Mouse (Mus musculus): ENCODE results near the gene Tlr12. TPM values are rescaled to one million over a fixed set of nuclear protein-coding genes. Genes with fewer than 3 reads are reported as not detected.

Gene Tlr12
- polyA plus RNA-seq, 1 experiment from 2014 or later: 1.4 TPM

DNA sequence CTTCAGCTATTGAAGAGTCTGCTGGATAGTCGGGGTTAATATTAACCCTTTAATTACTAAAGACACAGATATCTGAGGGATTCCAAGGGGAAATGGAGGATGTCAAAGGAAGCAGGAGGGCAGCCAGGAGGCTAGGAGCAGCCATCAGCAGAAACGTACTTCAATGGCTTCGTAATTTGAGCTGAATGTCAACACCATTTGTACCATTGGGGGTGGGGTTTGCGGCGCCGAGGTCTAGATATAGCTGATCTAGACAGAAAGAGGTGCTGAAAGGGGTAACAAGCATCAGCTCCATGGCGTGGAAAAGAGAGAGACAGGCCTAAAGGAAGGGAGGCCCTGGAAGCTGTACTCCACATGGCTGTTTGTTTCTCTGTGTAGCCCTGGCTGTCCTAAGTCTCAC is 28.3 kb upstream of the Tlr12 start:
- H3K4me2 ChIP-seq: no peak overlapping the region

DNA sequence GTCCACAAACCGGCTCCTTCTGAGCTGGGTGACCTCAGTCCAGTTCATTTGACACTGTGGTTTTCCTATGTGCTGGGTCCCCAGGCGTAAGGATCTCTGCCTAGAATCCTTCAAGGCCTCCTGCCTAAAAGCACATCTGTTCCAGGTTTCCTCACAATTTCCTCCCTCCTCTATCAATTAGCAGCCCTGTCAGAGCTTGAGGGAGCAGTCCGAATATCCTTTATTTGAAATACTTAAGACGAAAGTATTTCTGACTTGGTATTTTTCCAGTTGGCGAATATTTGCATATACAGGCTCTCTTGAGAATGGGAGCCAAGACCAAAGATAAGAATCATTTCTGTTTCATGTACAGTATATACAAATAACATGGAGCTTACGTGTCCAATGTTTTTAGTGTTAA is 27.5 kb upstream of the Tlr12 start:
- Histone ChIP-seq H3K27me3 (no peaks in the 10 kb centered on the region), H3K4me1 (peaks cover 68% of the 10 kb centered on the region), H3K9ac (no peak overlapping the region), H3K4me3 (no peak overlapping the region), H3K27ac (peak overlapping the region; percentile 58), H3K9me3 (no peaks in the 10 kb centered on the region), H3K4me2 (no peak overlapping the region), H3K36me3 (no peaks in the 10 kb centered on the region)
- ATAC-seq (ENCODE audit: borderline replicate concordance, extremely low read depth, low FRiP score, low TSS enrichment): no peak
- WGBS: 29% methylated on average over 6 of the region's 6 CpGs

More for the DNA sequence above, 28.3 kb upstream of the Tlr12 start:
- WGBS: 19% methylated on average over 7 of the region's 7 CpGs
- H3K4me1 ChIP-seq: peaks cover 73% of the 10 kb centered on the region
- H3K36me3 ChIP-seq: no peaks in the 10 kb centered on the region
- no peaks in the 10 kb centered on the region for H3K27me3 ChIP-seq
- H3K9ac ChIP-seq: no peak overlapping the region
- H3K27ac ChIP-seq: peak overlapping the region; percentile 49
- no peaks in the 10 kb centered on the region for H3K9me3 ChIP-seq
- H3K4me3 ChIP-seq: no peak overlapping the region
- no peak for ATAC-seq (ENCODE audit: borderline replicate concordance, extremely low read depth, low FRiP score, low TSS enrichment)

DNA sequence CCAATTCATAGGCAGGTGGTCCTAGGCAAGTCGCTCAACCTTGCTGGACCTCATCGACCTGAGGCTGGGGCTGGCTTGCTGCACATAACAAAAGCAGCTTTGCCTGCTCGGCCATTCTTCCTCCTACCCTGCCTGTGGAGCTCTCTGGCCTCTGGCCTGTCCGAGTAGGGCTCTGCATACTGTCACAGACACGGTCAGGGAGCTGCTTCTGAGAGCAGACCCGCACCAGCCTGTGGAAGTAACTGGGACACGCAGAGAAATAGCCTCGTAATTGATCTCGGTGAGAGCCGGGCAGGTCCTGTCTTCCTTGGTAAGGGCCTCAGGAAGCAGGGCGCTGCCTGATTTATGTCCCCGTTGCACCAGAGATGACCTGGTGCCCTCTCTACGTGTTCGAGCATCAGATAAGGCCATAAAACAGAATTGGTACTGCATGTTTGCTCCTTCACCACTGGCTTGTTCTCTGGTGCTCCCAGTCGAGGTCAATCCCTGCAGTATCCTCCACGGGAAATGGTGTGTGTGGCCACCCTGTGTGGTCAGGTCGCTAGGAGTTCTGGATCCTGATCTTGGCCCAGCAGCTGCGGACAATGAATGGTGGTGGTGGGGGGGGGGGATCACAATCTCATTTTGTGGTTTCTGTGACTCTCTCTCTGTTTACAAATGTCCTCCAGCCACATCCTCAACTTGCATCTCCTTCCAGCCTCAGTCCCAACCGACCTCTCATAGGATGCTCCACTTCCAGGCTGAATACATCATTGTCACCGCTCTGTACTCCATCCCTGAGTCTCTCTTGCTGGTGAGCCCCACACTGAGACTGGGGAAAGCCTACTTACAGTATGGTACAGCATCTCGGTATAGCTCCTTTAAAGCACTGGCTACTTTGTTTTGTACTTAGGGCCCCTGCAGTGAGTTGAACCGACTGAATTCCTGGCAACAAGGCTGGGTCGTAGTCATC is 23.6 kb upstream of the Tlr12 start:
- 32% methylated on average over 23 of the region's 23 CpGs for WGBS
- Histone ChIP-seq H3K36me3 (no peaks in the 10 kb centered on the region), H3K27me3 (no peaks in the 10 kb centered on the region), H3K9ac (no peak overlapping the region), H3K4me3 (no peak overlapping the region), H3K4me2 (no peak overlapping the region), H3K9me3 (no peaks in the 10 kb centered on the region), H3K27ac (0 out of 2 replicates have a peak overlapping the region, but pooled peaks have one; percentile 25), H3K4me1 (peaks cover 64% of the 10 kb centered on the region)
- ATAC-seq (ENCODE audit: borderline replicate concordance, extremely low read depth, low FRiP score, low TSS enrichment): peak; percentile 28; the same call in 1 of the 2 replicates

DNA sequence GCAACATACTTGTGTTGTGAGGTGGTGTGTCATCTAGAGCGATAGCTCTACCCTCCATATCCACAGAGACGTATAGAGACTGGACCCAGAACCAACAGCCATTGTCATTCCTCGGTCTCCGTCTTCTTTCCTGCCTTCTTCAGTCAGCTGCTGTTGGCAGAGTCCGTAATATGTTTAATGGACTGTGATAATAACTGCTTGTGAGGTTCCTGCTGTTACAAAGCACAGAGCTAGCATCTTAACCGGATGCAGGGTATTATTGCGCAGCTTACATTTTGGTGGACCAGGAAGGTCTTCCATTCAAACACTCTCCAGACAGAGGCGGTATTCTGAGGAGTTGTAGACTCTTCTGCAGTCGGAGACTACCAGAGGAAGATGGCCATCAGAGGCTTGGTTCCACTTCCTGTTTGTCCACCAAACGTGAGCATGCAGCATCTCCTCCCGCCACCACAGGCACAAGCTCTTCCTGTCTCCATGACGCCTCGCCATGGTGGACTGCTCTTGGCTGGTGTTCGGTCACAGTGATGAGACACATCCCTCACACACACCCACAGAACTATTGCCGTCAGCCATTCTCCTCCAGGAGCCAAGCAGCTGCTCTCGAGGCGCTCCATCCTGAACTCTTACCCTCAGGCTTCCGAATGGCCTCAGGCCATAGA is 20.0 kb upstream of the Tlr12 start:
- Histone ChIP-seq H3K9ac (no peak overlapping the region), H3K27ac (peak overlapping the region; percentile 72), H3K36me3 (no peaks in the 10 kb centered on the region), H3K27me3 (no peaks in the 10 kb centered on the region), H3K4me1 (peaks cover 64% of the 10 kb centered on the region), H3K9me3 (no peaks in the 10 kb centered on the region), H3K4me2 (no peak overlapping the region), H3K4me3 (no peak overlapping the region)
- ATAC-seq (ENCODE audit: borderline replicate concordance, extremely low read depth, low FRiP score, low TSS enrichment): peak; percentile 24; the same call in 1 of the 2 replicates
- WGBS: 61% methylated on average over 18 of the region's 18 CpGs

DNA sequence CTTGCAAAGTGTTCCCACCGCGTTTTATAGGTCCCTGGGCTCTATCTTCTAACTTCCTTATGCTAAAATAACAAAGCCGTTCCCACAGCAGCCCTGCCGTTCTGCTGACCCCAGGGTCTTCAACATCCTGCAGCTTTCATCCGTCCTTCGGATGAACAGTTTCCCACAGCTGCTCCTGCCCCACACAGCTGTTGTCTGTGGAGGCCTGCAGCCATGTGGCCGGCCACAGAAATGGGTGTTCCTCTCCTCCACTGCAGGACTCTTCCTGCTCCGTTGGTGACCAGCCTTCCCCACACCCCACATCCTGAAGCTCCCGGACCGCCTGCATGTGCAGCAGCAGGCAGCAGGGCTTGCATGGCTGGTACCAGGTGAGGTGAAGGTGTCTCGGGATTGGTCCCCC is 18.8 kb upstream of the Tlr12 start:
- Histone ChIP-seq H3K36me3 (no peaks in the 10 kb centered on the region), H3K9ac (no peak overlapping the region), H3K27me3 (no peaks in the 10 kb centered on the region), H3K9me3 (no peaks in the 10 kb centered on the region), H3K4me1 (peaks cover 53% of the 10 kb centered on the region), H3K4me3 (0 out of 2 replicates have a peak overlapping the region, but pooled peaks have one; percentile 3), H3K27ac (peak overlapping the region; percentile 72), H3K4me2 (peak overlapping the region; percentile 19; the same call in 1 of the 2 replicates)
- ATAC-seq (ENCODE audit: borderline replicate concordance, extremely low read depth, low FRiP score, low TSS enrichment): peak; percentile 17; the same call in 1 of the 2 replicates
- WGBS: 37% methylated on average over 11 of the region's 11 CpGs

DNA sequence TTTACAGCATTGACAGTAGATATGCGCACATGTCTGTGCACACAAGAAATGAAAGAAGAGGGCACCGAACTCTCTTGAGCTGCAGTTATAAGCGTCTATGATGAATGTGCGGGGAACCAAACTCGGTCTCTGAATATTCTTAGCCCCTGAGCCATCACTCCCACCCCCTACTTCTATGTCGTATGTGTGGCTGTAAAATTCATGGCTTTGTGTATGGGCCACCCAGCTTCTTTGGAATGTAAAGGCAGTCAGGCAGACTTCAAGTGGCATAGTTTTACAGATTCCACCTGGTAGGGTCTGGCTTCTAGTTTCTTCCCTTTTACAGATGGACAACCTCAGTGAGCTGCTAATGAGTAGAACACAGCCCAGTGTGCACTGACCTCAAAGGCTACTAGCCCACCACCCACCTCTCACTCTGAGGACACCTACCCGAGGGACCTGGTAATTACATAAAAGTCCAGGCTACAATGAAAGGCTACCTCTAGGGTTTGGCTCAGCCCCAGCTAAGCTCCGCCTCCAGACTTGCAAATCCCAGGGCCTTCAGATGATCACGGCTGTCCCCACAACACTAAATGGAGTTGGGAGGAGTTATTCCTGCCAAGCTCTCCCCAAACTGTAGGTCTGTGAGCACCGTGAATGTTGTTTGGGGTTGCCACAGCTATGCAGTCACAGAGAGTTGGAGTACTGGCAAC is 17.6 kb upstream of the Tlr12 start:
- H3K9ac ChIP-seq: no peak overlapping the region
- H3K36me3 ChIP-seq: no peaks in the 10 kb centered on the region
- H3K9me3 ChIP-seq: no peaks in the 10 kb centered on the region
- H3K4me3 ChIP-seq: no peak overlapping the region
- H3K27ac ChIP-seq: peak overlapping the region; percentile 72
- WGBS: 32% methylated on average over 10 of the region's 10 CpGs
- no peaks in the 10 kb centered on the region for H3K27me3 ChIP-seq
- H3K4me1 ChIP-seq: peaks cover 46% of the 10 kb centered on the region
- ATAC-seq (ENCODE audit: borderline replicate concordance, extremely low read depth, low FRiP score, low TSS enrichment): peak; percentile 50; the same call in 1 of the 2 replicates
- no peak overlapping the region for H3K4me2 ChIP-seq

DNA sequence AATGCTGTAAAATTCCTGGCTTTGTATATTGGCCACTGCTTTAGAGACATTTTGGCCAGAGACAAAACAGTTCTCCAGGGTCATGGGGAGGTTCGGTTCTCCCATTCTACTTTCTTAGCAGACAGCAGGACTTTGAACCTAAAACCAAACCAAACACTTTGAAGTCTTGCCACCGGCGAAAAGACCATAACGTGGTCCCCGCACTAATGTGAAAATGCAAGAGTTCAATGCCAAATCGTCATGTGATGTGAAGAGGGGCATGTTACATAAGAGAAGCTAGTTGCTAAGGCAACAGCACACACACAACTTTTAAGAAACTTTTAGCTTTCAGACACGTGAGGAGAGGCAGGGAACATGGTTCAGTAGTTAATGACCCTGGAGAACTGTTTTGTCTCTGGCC is 17.0 kb upstream of the Tlr12 start:
- no peaks in the 10 kb centered on the region for H3K36me3 ChIP-seq
- H3K4me2 ChIP-seq: no peak overlapping the region
- 33% methylated on average over 7 of the region's 7 CpGs for WGBS
- H3K9me3 ChIP-seq: no peaks in the 10 kb centered on the region
- H3K27ac ChIP-seq: peak overlapping the region; percentile 72
- H3K9ac ChIP-seq: no peak overlapping the region
- peaks cover 46% of the 10 kb centered on the region for H3K4me1 ChIP-seq
- H3K4me3 ChIP-seq: no peak overlapping the region
- H3K27me3 ChIP-seq: no peaks in the 10 kb centered on the region
- ATAC-seq (ENCODE audit: borderline replicate concordance, extremely low read depth, low FRiP score, low TSS enrichment): no peak; the same call in 1 of the 2 replicates

DNA sequence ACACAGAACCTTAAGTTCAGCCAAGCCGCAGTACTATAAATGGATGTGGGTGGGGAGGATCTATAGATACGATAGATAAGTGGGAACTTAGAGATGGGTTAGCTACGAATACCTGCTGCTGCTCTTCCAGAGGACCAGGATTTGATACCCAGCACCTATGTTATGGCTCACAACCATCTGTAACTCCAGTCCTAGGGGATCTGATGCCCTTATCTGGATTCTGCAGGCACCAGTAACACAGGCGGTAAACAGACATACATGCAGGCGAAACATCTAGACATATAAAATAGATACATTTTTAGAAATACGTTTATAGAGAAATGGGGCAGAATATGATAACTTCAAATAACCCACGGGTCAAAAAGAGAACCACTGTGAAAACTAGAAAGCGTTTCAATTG is 2.7 kb upstream of the Tlr12 start:
- Histone ChIP-seq H3K4me1 (peaks cover 25% of the 10 kb centered on the region), H3K9ac (no peak overlapping the region), H3K27ac (no peak overlapping the region), H3K36me3 (no peaks in the 10 kb centered on the region), H3K9me3 (0 out of 2 replicates have a peak, but pooled peaks cover 5% of the 10 kb centered on the region), H3K27me3 (no peaks in the 10 kb centered on the region), H3K4me3 (no peak overlapping the region), H3K4me2 (no peak overlapping the region)
- 82% methylated on average over 8 of the region's 8 CpGs for WGBS
- ATAC-seq (ENCODE audit: borderline replicate concordance, extremely low read depth, low FRiP score, low TSS enrichment): no peak

DNA sequence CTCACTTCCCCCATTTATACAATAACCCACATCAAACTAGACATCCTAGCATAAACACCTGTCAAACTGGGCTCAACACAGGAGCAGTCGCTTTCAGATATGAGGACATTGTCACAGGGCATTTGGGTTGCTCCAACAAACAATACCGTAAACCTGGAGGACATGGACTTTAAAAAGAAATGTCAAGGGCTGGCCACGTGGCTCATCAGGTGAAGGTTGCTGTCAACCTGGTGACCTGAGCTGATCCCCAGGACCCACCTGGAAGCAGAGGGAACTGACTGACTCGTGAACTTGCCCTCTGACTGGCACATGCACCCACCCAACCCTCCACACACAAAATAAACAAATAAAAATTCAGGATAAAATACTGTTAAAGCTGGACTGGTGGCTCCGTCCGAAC is 2.2 kb upstream of the Tlr12 start:
- Histone ChIP-seq H3K36me3 (no peaks in the 10 kb centered on the region), H3K9ac (no peak overlapping the region), H3K4me1 (peaks cover 25% of the 10 kb centered on the region), H3K4me2 (no peak overlapping the region), H3K9me3 (0 out of 2 replicates have a peak, but pooled peaks cover 5% of the 10 kb centered on the region), H3K27me3 (no peaks in the 10 kb centered on the region), H3K4me3 (no peak overlapping the region), H3K27ac (no peak overlapping the region)
- ATAC-seq (ENCODE audit: borderline replicate concordance, extremely low read depth, low FRiP score, low TSS enrichment): no peak
- WGBS: 70% methylated on average over 6 of the region's 6 CpGs

DNA sequence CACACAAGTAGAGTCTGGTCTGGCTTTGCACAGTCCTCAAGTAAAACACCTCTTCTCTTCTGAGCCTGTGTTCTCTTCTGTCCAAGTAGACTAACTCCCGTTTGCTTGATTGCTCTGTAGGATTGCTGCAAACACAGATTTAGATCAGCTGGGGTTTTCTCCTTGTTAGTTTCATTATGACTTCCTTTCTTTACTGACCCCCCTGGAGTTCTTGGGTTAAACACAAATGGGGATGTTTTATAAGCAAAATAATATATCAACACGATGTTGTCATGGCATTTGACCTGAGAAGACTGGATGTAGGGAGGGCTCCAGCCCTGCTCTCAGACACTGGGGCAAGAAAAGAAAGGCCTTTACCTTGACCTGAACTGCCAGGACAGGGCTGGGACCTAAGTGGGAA is 544 bp upstream of the Tlr12 start:
- peaks cover 25% of the 10 kb centered on the region for H3K4me1 ChIP-seq
- no peak overlapping the region for H3K4me3 ChIP-seq
- no peaks in the 10 kb centered on the region for H3K9me3 ChIP-seq
- no peaks in the 10 kb centered on the region for H3K36me3 ChIP-seq
- 25% methylated on average over 2 of the region's 2 CpGs for WGBS
- no peak for ATAC-seq (ENCODE audit: borderline replicate concordance, extremely low read depth, low FRiP score, low TSS enrichment)
- H3K4me2 ChIP-seq: no peak overlapping the region
- H3K27ac ChIP-seq: peak overlapping the region; percentile 26; the same call in 1 of the 2 replicates
- H3K9ac ChIP-seq: no peak overlapping the region
- no peaks in the 10 kb centered on the region for H3K27me3 ChIP-seq

DNA sequence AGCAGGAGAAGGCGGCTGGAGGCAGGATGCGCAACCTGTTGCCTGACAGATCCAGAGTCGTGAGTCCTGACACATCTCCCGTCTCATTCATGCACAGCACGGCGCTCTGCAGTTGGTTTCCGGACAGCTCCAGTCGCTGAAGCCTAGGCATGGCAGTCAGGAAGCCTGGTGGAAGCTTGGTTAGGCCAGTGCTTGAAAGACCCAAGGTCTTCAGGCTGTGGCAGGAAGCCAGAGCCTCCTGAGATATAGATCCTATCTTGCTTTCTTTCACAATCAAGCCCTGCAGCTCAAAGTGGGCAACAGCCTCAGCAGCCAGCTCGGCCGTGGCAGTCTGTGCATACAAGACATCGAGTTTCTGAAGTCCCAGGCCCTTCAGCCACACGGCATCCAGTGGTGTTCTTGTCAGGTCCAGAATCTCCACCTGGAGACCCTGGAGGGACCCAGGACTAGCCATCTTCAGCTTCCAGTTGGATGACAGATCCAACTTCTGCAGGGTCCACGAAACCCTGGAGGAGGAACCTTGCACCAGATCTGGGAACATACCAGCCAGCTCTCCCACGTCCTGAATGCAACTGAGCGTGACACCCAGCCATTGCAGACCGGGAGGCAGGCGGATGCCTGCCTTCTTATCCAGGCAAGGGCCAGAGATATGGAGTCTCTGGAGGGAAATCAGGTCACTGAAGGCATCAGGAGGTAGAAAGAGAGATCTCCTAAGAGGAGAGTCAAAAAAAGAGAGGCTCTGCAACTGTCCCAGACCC is 877 bp downstream of the Tlr12 start:
- peak overlapping the region; percentile 16 for H3K27ac ChIP-seq
- no peaks in the 10 kb centered on the region for H3K9me3 ChIP-seq
- H3K4me1 ChIP-seq: peaks cover 25% of the 10 kb centered on the region
- no peaks in the 10 kb centered on the region for H3K27me3 ChIP-seq
- 57% methylated on average over 17 of the region's 17 CpGs for WGBS
- H3K4me2 ChIP-seq: 0 out of 2 replicates have a peak overlapping the region, but pooled peaks have one; percentile 15
- no peak for ATAC-seq (ENCODE audit: borderline replicate concordance, extremely low read depth, low FRiP score, low TSS enrichment)
- no peak overlapping the region for H3K4me3 ChIP-seq
- 0 out of 2 replicates have a peak overlapping the region, but pooled peaks have one; percentile 6 for H3K9ac ChIP-seq
- H3K36me3 ChIP-seq: no peaks in the 10 kb centered on the region

All from lung, embryonic 15.5 days (tissue).